Mouse (Mus musculus): ENCODE measurements around the gene Tbc1d22b. TPM values are rescaled to one million over a fixed set of nuclear protein-coding genes. Genes with fewer than 3 reads are reported as not detected.
A peak's percentile ranks its signal among the peaks of the same experiment; 100 is the strongest.

The Tbc1d22b gene
- total RNA-seq, 2 experiments from 2014 or later = 11.9 to 12.5 TPM

DNA sequence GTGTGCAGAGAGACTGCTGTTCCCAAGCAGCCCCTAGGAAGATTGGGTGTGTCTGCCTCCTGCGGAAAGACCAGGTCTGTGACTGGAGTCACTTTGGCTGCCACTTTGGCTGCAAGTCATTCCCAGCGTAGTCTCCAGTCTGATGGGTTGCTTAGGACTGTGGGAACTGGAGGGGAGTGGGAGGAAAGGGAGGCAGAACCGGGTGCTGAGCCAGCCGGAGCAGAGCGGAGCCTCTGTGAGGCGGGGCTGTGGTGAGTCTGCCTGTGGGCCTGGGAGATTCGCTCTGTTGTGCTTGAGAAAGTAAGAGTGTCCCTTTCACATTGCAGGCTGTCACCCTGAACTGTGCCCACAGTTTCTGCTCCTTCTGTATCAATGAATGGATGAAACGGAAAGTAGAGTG is 85.9 kb downstream of the Tbc1d22b start:
- no peak for DNase-seq
- intact Hi-C loops (cut with DNase I) = no loop called here

- intact Hi-C loops (cut with DNase I) = loop anchor here (2.0 kb wide), 1 partner anchor 247 kb away; no protein-coding TSS in a partner anchor
- DNase-seq = peak in 1 of 2 experiments; percentile 31
Observed at GRCm38 (mm10) chr17:29636118-29636517, 86.5 kb downstream of the Tbc1d22b start.

DNA sequence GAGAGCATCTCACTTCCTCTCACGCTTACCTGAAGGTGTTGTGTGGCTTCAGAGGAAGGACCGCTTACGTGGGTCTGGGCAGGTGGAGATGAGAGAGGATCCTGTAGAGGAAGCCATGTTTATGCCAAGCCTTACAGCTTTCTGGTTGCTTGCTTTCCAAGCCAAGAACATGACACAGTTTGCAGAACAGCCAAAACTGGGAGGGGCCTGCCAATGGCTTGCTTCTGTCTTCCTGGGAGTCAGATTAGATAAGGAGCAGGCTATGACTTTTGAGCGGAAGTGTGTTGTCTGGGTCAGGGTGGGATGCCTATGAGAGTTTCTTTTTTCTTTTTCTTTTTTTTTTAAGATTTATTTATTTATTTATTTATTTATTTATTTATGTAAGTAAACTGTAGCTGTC is 87.8 kb downstream of the Tbc1d22b start:
- peak in 1 of 2 experiments; percentile 27 for DNase-seq
- intact Hi-C loops (cut with DNase I) = loop anchor here (2.0 kb wide), 1 partner anchor 245 kb away; no protein-coding TSS in a partner anchor

- intact Hi-C loops (cut with DNase I) = loop anchor here (2.0 kb wide), 1 partner anchor 245 kb away; no protein-coding TSS in a partner anchor
- no peak for DNase-seq
Observed at GRCm38 (mm10) chr17:29637895-29638294, 88.3 kb downstream of the Tbc1d22b start.

GRCm38 (mm10) chr17:29640971-29641370 is 91.4 kb downstream of the Tbc1d22b start:
- intact Hi-C loops (cut with DNase I) = no loop called here

DNA sequence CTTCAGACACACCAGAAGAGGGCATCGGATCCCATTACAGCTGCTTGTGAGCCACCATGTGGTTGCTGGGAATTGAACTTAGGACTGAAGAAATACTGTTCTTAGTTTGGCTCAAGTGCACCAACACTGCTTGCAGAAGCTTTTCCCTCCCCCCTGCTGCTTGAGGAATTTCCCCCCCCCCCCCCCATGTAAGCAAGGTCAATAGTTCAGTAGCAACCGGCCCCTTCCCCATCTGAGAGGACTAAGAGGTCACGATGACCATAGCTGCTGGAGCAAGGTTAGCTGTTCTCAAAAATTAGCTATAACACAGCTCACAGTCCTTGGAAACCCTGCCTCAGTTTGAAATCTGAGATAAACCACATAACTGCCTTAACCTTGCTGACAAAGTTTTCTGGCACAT is 92.6 kb downstream of the Tbc1d22b start:
- DNase-seq = no peak
- intact Hi-C loops (cut with DNase I) = no loop called here

More at GRCm38 (mm10) chr17:29640971-29641370, 91.4 kb downstream of the Tbc1d22b start:
- DNase-seq = no peak

Small RNA genes within 50 kb of the gene (microRNA-seq; reads per million reads assigned to microRNA genes)
- 0 to 0.72 reads per million in 2 experiments for gene Mir7667 (ENCODE audit: borderline number of aligned reads in 2 of 2)

Other genes starting within 250 kb of the Tbc1d22b start
- gene Pi16, start 232.1 kb upstream of the Tbc1d22b start, total RNA-seq (2021) = 10 to 100 TPM; 35.9 to 42.4 TPM
- gene Mtch1, start 201.9 kb upstream of the Tbc1d22b start, total RNA-seq (2021) = 100 to 1,000 TPM; 201 to 211 TPM
- 1 to 10 TPM; 3.5 to 4.5 TPM for gene Fgd2, start 188.9 kb upstream of the Tbc1d22b start, total RNA-seq (2021)
- 10 to 100 TPM; 22.3 to 36.3 TPM for gene Pim1, start 59.0 kb upstream of the Tbc1d22b start, total RNA-seq (2021)
- not detected for gene Gm17657, start 147 bp upstream of the Tbc1d22b start, total RNA-seq (2021)
- gene Tmem217, start 2.6 kb downstream of the Tbc1d22b start, total RNA-seq (2021) = not detected
- 10 to 100 TPM; 18.7 to 19.2 TPM for gene Rnf8, start 65.0 kb downstream of the Tbc1d22b start, total RNA-seq (2021)
- gene Gm28043, start 65.1 kb downstream of the Tbc1d22b start, total RNA-seq (2021) = under 1 TPM; 0.78 to 0.81 TPM
- gene Cmtr1, start 110.8 kb downstream of the Tbc1d22b start, total RNA-seq (2021) = 10 to 100 TPM; 45.5 to 54.4 TPM
- gene Ccdc167, start 167.3 kb downstream of the Tbc1d22b start, total RNA-seq (2021) = 10 to 100 TPM; 11.0 to 11.6 TPM